Mouse (Mus musculus): ENCODE results near the gene Slco2a1. TPM values are rescaled to one million over a fixed set of nuclear protein-coding genes. Genes with fewer than 3 reads are reported as not detected.
A peak's percentile ranks its signal among the peaks of the same experiment; 100 is the strongest.

Slco2a1 gene
- polyA plus RNA-seq, 1 experiment from 2014 or later, result 6.5 TPM

GRCm38 (mm10) chr9:102985111-102985510 lies 3.4 kb upstream of the Slco2a1 start:
- Histone ChIP-seq H3K4me3 (ENCODE audit: control insufficient read depth in 1 of 2, insufficient read depth in 1 of 2, low read depth in 1 of 2, low read length in 2 of 2) (no peak overlapping the region), H3K9me3 (ENCODE audit: control insufficient read depth, low read length) (no peaks in the 10 kb centered on the region), H3K27me3 (ENCODE audit: control insufficient read depth, insufficient read depth, low read length) (no peaks in the 10 kb centered on the region), H3K27ac (replicated peaks in 1 of 2; ENCODE audit: control insufficient read depth in 1 of 2, insufficient read depth in 1 of 2, low read depth in 2 of 2, low read length in 2 of 2) (no peak overlapping the region), H3K9ac (ENCODE audit: low read length) (no peak overlapping the region), H3K4me1 (ENCODE audit: control insufficient read depth in 2 of 2, insufficient read depth in 2 of 2, low read length in 2 of 2) (peaks cover 0 to 5% of the 10 kb centered on the region in 2 experiments; a peak in 2 of 4 replicates), H3K36me3 (ENCODE audit: control insufficient read depth, insufficient read depth, low read length) (no peaks in the 10 kb centered on the region), H3K4me2 (ENCODE audit: low read length) (no peak overlapping the region)
- no peak for ATAC-seq (ENCODE audit: insufficient number of reproducible peaks, insufficient read depth, low FRiP score, low read depth)
- 48% methylated on average over 1 of the region's 1 CpGs for WGBS

GRCm38 (mm10) chr9:102985939-102986338 lies 2.6 kb upstream of the Slco2a1 start:
- ATAC-seq (ENCODE audit: insufficient number of reproducible peaks, insufficient read depth, low FRiP score, low read depth), result no peak

GRCm38 (mm10) chr9:102990306-102991133 lies 2.0 kb downstream of the Slco2a1 start:
- ATAC-seq (ENCODE audit: insufficient number of reproducible peaks, insufficient read depth, low FRiP score, low read depth), result no peak
- Histone ChIP-seq H3K9ac (ENCODE audit: low read length) (no peak overlapping the region), H3K27me3 (ENCODE audit: control insufficient read depth, insufficient read depth, low read length) (no peaks in the 10 kb centered on the region), H3K27ac (replicated peaks in 1 of 2; ENCODE audit: control insufficient read depth in 1 of 2, insufficient read depth in 1 of 2, low read depth in 2 of 2, low read length in 2 of 2) (no peak overlapping the region), H3K36me3 (ENCODE audit: control insufficient read depth, insufficient read depth, low read length) (no peaks in the 10 kb centered on the region), H3K4me2 (ENCODE audit: low read length) (no peak overlapping the region), H3K9me3 (ENCODE audit: control insufficient read depth, low read length) (no peaks in the 10 kb centered on the region), H3K4me1 (ENCODE audit: control insufficient read depth in 2 of 2, insufficient read depth in 2 of 2, low read length in 2 of 2) (peaks cover 22 to 33% of the 10 kb centered on the region in 2 experiments), H3K4me3 (ENCODE audit: control insufficient read depth in 1 of 2, insufficient read depth in 1 of 2, low read depth in 1 of 2, low read length in 2 of 2) (no peak overlapping the region)
- 38% methylated on average over 6 of the region's 6 CpGs for WGBS

More at GRCm38 (mm10) chr9:102985939-102986338, 2.6 kb upstream of the Slco2a1 start:
- no peak overlapping the region for H3K9ac ChIP-seq (ENCODE audit: low read length)
- H3K4me3 ChIP-seq (ENCODE audit: control insufficient read depth in 1 of 2, insufficient read depth in 1 of 2, low read depth in 1 of 2, low read length in 2 of 2), result no peak overlapping the region
- no peaks in the 10 kb centered on the region for H3K36me3 ChIP-seq (ENCODE audit: control insufficient read depth, insufficient read depth, low read length)
- H3K27ac ChIP-seq (replicated peaks in 1 of 2; ENCODE audit: control insufficient read depth in 1 of 2, insufficient read depth in 1 of 2, low read depth in 2 of 2, low read length in 2 of 2), result no peak overlapping the region
- WGBS, result 54% methylated on average over 4 of the region's 4 CpGs
- no peak overlapping the region for H3K4me2 ChIP-seq (ENCODE audit: low read length)
- peaks cover 2 to 5% of the 10 kb centered on the region in 2 experiments; a peak in 2 of 4 replicates for H3K4me1 ChIP-seq (ENCODE audit: control insufficient read depth in 2 of 2, insufficient read depth in 2 of 2, low read length in 2 of 2)
- no peaks in the 10 kb centered on the region for H3K9me3 ChIP-seq (ENCODE audit: control insufficient read depth, low read length)
- H3K27me3 ChIP-seq (ENCODE audit: control insufficient read depth, insufficient read depth, low read length), result no peaks in the 10 kb centered on the region

GRCm38 (mm10) chr9:102991134-102991406 lies 2.6 kb downstream of the Slco2a1 start:
- Histone ChIP-seq H3K27me3 (ENCODE audit: control insufficient read depth, insufficient read depth, low read length) (no peaks in the 10 kb centered on the region), H3K27ac (replicated peaks in 1 of 2; ENCODE audit: control insufficient read depth in 1 of 2, insufficient read depth in 1 of 2, low read depth in 2 of 2, low read length in 2 of 2) (no peak overlapping the region), H3K36me3 (ENCODE audit: control insufficient read depth, insufficient read depth, low read length) (no peaks in the 10 kb centered on the region), H3K4me3 (ENCODE audit: control insufficient read depth in 1 of 2, insufficient read depth in 1 of 2, low read depth in 1 of 2, low read length in 2 of 2) (no peak overlapping the region), H3K9me3 (ENCODE audit: control insufficient read depth, low read length) (no peaks in the 10 kb centered on the region), H3K4me1 (ENCODE audit: control insufficient read depth in 2 of 2, insufficient read depth in 2 of 2, low read length in 2 of 2) (peaks cover 22 to 33% of the 10 kb centered on the region in 2 experiments), H3K4me2 (ENCODE audit: low read length) (no peak overlapping the region), H3K9ac (ENCODE audit: low read length) (no peak overlapping the region)
- 55% methylated on average over 4 of the region's 4 CpGs for WGBS
- ATAC-seq (ENCODE audit: insufficient number of reproducible peaks, insufficient read depth, low FRiP score, low read depth), result no peak

GRCm38 (mm10) chr9:102992877-102993276 lies 4.4 kb downstream of the Slco2a1 start:
- Histone ChIP-seq H3K4me1 (ENCODE audit: control insufficient read depth in 2 of 2, insufficient read depth in 2 of 2, low read length in 2 of 2) (peaks cover 22 to 33% of the 10 kb centered on the region in 2 experiments), H3K9ac (ENCODE audit: low read length) (no peak overlapping the region), H3K9me3 (ENCODE audit: control insufficient read depth, low read length) (no peaks in the 10 kb centered on the region), H3K27me3 (ENCODE audit: control insufficient read depth, insufficient read depth, low read length) (no peaks in the 10 kb centered on the region), H3K4me3 (ENCODE audit: control insufficient read depth in 1 of 2, insufficient read depth in 1 of 2, low read depth in 1 of 2, low read length in 2 of 2) (no peak overlapping the region), H3K4me2 (ENCODE audit: low read length) (no peak overlapping the region), H3K27ac (replicated peaks in 1 of 2; ENCODE audit: control insufficient read depth in 1 of 2, insufficient read depth in 1 of 2, low read depth in 2 of 2, low read length in 2 of 2) (peak overlapping the region; percentile 37 to 46), H3K36me3 (ENCODE audit: control insufficient read depth, insufficient read depth, low read length) (no peaks in the 10 kb centered on the region)
- ATAC-seq (ENCODE audit: insufficient number of reproducible peaks, insufficient read depth, low FRiP score, low read depth), result peak; percentile 82
- 22% methylated on average over 6 of the region's 6 CpGs for WGBS

GRCm38 (mm10) chr9:102993764-102994163 lies 5.3 kb downstream of the Slco2a1 start:
- Histone ChIP-seq H3K9ac (ENCODE audit: low read length) (no peak overlapping the region), H3K27ac (replicated peaks in 1 of 2; ENCODE audit: control insufficient read depth in 1 of 2, insufficient read depth in 1 of 2, low read depth in 2 of 2, low read length in 2 of 2) (peak overlapping the region in 1 of 2 experiments; percentile 37; a peak in 1 of 4 replicates), H3K4me1 (ENCODE audit: control insufficient read depth in 2 of 2, insufficient read depth in 2 of 2, low read length in 2 of 2) (peaks cover 22 to 33% of the 10 kb centered on the region in 2 experiments), H3K36me3 (ENCODE audit: control insufficient read depth, insufficient read depth, low read length) (no peaks in the 10 kb centered on the region), H3K27me3 (ENCODE audit: control insufficient read depth, insufficient read depth, low read length) (no peaks in the 10 kb centered on the region), H3K4me2 (ENCODE audit: low read length) (no peak overlapping the region), H3K4me3 (ENCODE audit: control insufficient read depth in 1 of 2, insufficient read depth in 1 of 2, low read depth in 1 of 2, low read length in 2 of 2) (no peak overlapping the region), H3K9me3 (ENCODE audit: control insufficient read depth, low read length) (no peaks in the 10 kb centered on the region)
- WGBS, result 49% methylated on average over 5 of the region's 5 CpGs
- ATAC-seq (ENCODE audit: insufficient number of reproducible peaks, insufficient read depth, low FRiP score, low read depth), result no peak

GRCm38 (mm10) chr9:102995800-102996635 lies 7.5 kb downstream of the Slco2a1 start:
- H3K27me3 ChIP-seq (ENCODE audit: control insufficient read depth, insufficient read depth, low read length), result no peaks in the 10 kb centered on the region
- H3K4me3 ChIP-seq (ENCODE audit: control insufficient read depth in 1 of 2, insufficient read depth in 1 of 2, low read depth in 1 of 2, low read length in 2 of 2), result no peak overlapping the region
- H3K27ac ChIP-seq (replicated peaks in 1 of 2; ENCODE audit: control insufficient read depth in 1 of 2, insufficient read depth in 1 of 2, low read depth in 2 of 2, low read length in 2 of 2), result no peak overlapping the region
- H3K9me3 ChIP-seq (ENCODE audit: control insufficient read depth, low read length), result no peaks in the 10 kb centered on the region
- 79% methylated on average over 12 of the region's 12 CpGs for WGBS
- H3K4me2 ChIP-seq (ENCODE audit: low read length), result no peak overlapping the region
- no peak for ATAC-seq (ENCODE audit: insufficient number of reproducible peaks, insufficient read depth, low FRiP score, low read depth)
- no peak overlapping the region for H3K9ac ChIP-seq (ENCODE audit: low read length)
- no peaks in the 10 kb centered on the region for H3K36me3 ChIP-seq (ENCODE audit: control insufficient read depth, insufficient read depth, low read length)
- H3K4me1 ChIP-seq (ENCODE audit: control insufficient read depth in 2 of 2, insufficient read depth in 2 of 2, low read length in 2 of 2), result peaks cover 22 to 31% of the 10 kb centered on the region in 2 experiments

Measured in heart, embryonic 14.5 days (tissue).